Mouse (Mus musculus): ENCODE measurements around the gene Smarcd1. TPM values are rescaled to one million over a fixed set of nuclear protein-coding genes. Genes with fewer than 3 reads are reported as not detected.
A peak's percentile ranks its signal among the peaks of the same experiment; 100 is the strongest.
"Not testable (repeated sequence)": the region's sequence is repeated elsewhere in the genome, so short reads cannot be mapped to it uniquely, and the experiment has no call there.

Gene Smarcd1
- polyA plus RNA-seq, 1 experiment from 2014 or later, result 73.1 TPM

- Histone ChIP-seq H3K36me3 (peaks cover 40% of the 10 kb centered on the region), H3K27ac (peak within 1 kb of the TSS; percentile 91), H3K4me1 (peaks cover 23% of the 10 kb centered on the region), H3K9ac (peak within 1 kb of the TSS; percentile 94), H3K4me3 (peak within 1 kb of the TSS; percentile 96), H3K4me2 (peak within 1 kb of the TSS; percentile 65), H3K27me3 (no peaks in the 10 kb centered on the region), H3K9me3 (0 out of 2 replicates have a peak, but pooled peaks cover 4% of the 10 kb centered on the region)
- WGBS, result under 1% methylated on average over 68 of the region's 68 CpGs
- peak; percentile 94 for ATAC-seq (ENCODE audit: insufficient number of reproducible peaks, insufficient read depth, low FRiP score, low TSS enrichment, low read depth)
Measured at GRCm38 (mm10) chr15:99725341-99726155, 23.6 kb downstream of the Smarcd1 start, which contains the start of gene Cox14. TSS of gene Cox14 (plus strand) at chr15:99725618.

- Histone ChIP-seq H3K9me3 (0 out of 2 replicates have a peak, but pooled peaks cover 4% of the 10 kb centered on the region), H3K36me3 (peaks cover 47% of the 10 kb centered on the region), H3K27ac (no peak overlapping the region), H3K4me1 (peaks cover 23% of the 10 kb centered on the region), H3K4me2 (peak overlapping the region; percentile 65), H3K27me3 (no peaks in the 10 kb centered on the region), H3K4me3 (peak overlapping the region; percentile 96), H3K9ac (peak overlapping the region; percentile 94)
- ATAC-seq (ENCODE audit: insufficient number of reproducible peaks, insufficient read depth, low FRiP score, low TSS enrichment, low read depth), result no peak
- WGBS, result 73% methylated on average over 2 of the region's 2 CpGs
Measured at GRCm38 (mm10) chr15:99726549-99726948, 24.6 kb downstream of the Smarcd1 start.

- Histone ChIP-seq H3K4me1 (peaks cover 23% of the 10 kb centered on the region), H3K36me3 (peaks cover 47% of the 10 kb centered on the region)
- not testable (repeated sequence) for H3K27me3 ChIP-seq; H3K9ac ChIP-seq; ATAC-seq (ENCODE audit: insufficient number of reproducible peaks, insufficient read depth, low FRiP score, low TSS enrichment, low read depth); H3K4me2 ChIP-seq; H3K27ac ChIP-seq; H3K9me3 ChIP-seq; H3K4me3 ChIP-seq
- WGBS, result 93% methylated on average over 4 of the region's 5 CpGs
Measured at GRCm38 (mm10) chr15:99727039-99727438, 25.1 kb downstream of the Smarcd1 start.

GRCm38 (mm10) chr15:99727525-99727924 lies 25.6 kb downstream of the Smarcd1 start:
- no peak for ATAC-seq (ENCODE audit: insufficient number of reproducible peaks, insufficient read depth, low FRiP score, low TSS enrichment, low read depth)
- 94% methylated on average over 12 of the region's 12 CpGs for WGBS
- H3K4me3 ChIP-seq, result no peak overlapping the region

GRCm38 (mm10) chr15:99728211-99728610 lies 26.3 kb downstream of the Smarcd1 start:
- 0 out of 2 replicates have a peak, but pooled peaks cover 4% of the 10 kb centered on the region for H3K9me3 ChIP-seq
- H3K4me1 ChIP-seq, result peaks cover 22% of the 10 kb centered on the region
- H3K27me3 ChIP-seq, result no peaks in the 10 kb centered on the region
- no peak overlapping the region for H3K4me2 ChIP-seq
- H3K27ac ChIP-seq, result no peak overlapping the region
- H3K9ac ChIP-seq, result no peak overlapping the region
- WGBS, result 95% methylated on average over 5 of the region's 5 CpGs
- no peak for ATAC-seq (ENCODE audit: insufficient number of reproducible peaks, insufficient read depth, low FRiP score, low TSS enrichment, low read depth)
- peaks cover 52% of the 10 kb centered on the region for H3K36me3 ChIP-seq
- no peak overlapping the region for H3K4me3 ChIP-seq

More at GRCm38 (mm10) chr15:99727525-99727924, 25.6 kb downstream of the Smarcd1 start:
- H3K4me1 ChIP-seq, result peaks cover 23% of the 10 kb centered on the region
- H3K27ac ChIP-seq, result no peak overlapping the region
- no peak overlapping the region for H3K9ac ChIP-seq
- H3K36me3 ChIP-seq, result peaks cover 47% of the 10 kb centered on the region
- no peaks in the 10 kb centered on the region for H3K27me3 ChIP-seq
- H3K4me2 ChIP-seq, result no peak overlapping the region
- 0 out of 2 replicates have a peak, but pooled peaks cover 4% of the 10 kb centered on the region for H3K9me3 ChIP-seq

GRCm38 (mm10) chr15:99729056-99729783 lies 27.3 kb downstream of the Smarcd1 start:
- no peak overlapping the region for H3K4me3 ChIP-seq
- H3K4me2 ChIP-seq, result no peak overlapping the region
- 95% methylated on average over 3 of the region's 4 CpGs for WGBS
- no peak for ATAC-seq (ENCODE audit: insufficient number of reproducible peaks, insufficient read depth, low FRiP score, low TSS enrichment, low read depth)
- H3K27ac ChIP-seq, result no peak overlapping the region
- no peaks in the 10 kb centered on the region for H3K27me3 ChIP-seq
- peaks cover 12% of the 10 kb centered on the region for H3K4me1 ChIP-seq
- peaks cover 58% of the 10 kb centered on the region for H3K36me3 ChIP-seq
- 0 out of 2 replicates have a peak, but pooled peaks cover 4% of the 10 kb centered on the region for H3K9me3 ChIP-seq
- no peak overlapping the region for H3K9ac ChIP-seq

- no peaks in the 10 kb centered on the region for H3K27me3 ChIP-seq
- WGBS, result 95% methylated on average over 2 of the region's 2 CpGs
- no peak overlapping the region for H3K4me3 ChIP-seq
- H3K4me2 ChIP-seq, result no peak overlapping the region
- H3K9ac ChIP-seq, result no peak overlapping the region
- 0 out of 2 replicates have a peak, but pooled peaks cover 4% of the 10 kb centered on the region for H3K9me3 ChIP-seq
- no peak for ATAC-seq (ENCODE audit: insufficient number of reproducible peaks, insufficient read depth, low FRiP score, low TSS enrichment, low read depth)
- no peak overlapping the region for H3K27ac ChIP-seq
- peaks cover 5% of the 10 kb centered on the region for H3K4me1 ChIP-seq
- peaks cover 75% of the 10 kb centered on the region for H3K36me3 ChIP-seq
Measured at GRCm38 (mm10) chr15:99731167-99731566, 29.2 kb downstream of the Smarcd1 start.

- no peak overlapping the region for H3K4me2 ChIP-seq
- H3K27me3 ChIP-seq, result no peaks in the 10 kb centered on the region
- ATAC-seq (ENCODE audit: insufficient number of reproducible peaks, insufficient read depth, low FRiP score, low TSS enrichment, low read depth), result no peak
- 0 out of 2 replicates have a peak, but pooled peaks cover 4% of the 10 kb centered on the region for H3K9me3 ChIP-seq
- H3K4me1 ChIP-seq, result peaks cover under 1% of the 10 kb centered on the region
- no peak overlapping the region for H3K27ac ChIP-seq
- H3K36me3 ChIP-seq, result peaks cover 81% of the 10 kb centered on the region
- WGBS, result 91% methylated on average over 3 of the region's 3 CpGs
- no peak overlapping the region for H3K4me3 ChIP-seq
- no peak overlapping the region for H3K9ac ChIP-seq
Measured at GRCm38 (mm10) chr15:99731678-99732077, 29.7 kb downstream of the Smarcd1 start.

GRCm38 (mm10) chr15:99733186-99733585 lies 31.3 kb downstream of the Smarcd1 start:
- ATAC-seq (ENCODE audit: insufficient number of reproducible peaks, insufficient read depth, low FRiP score, low TSS enrichment, low read depth), result no peak
- Histone ChIP-seq H3K9me3 (0 out of 2 replicates have a peak, but pooled peaks cover 4% of the 10 kb centered on the region), H3K9ac (no peak overlapping the region), H3K27ac (no peak overlapping the region), H3K27me3 (no peaks in the 10 kb centered on the region), H3K4me3 (no peak overlapping the region), H3K36me3 (peaks cover 87% of the 10 kb centered on the region), H3K4me1 (no peaks in the 10 kb centered on the region), H3K4me2 (no peak overlapping the region)
- 93% methylated on average over 5 of the region's 5 CpGs for WGBS

- Histone ChIP-seq H3K9me3 (no peaks in the 10 kb centered on the region), H3K27ac (no peak overlapping the region), H3K4me3 (no peak overlapping the region), H3K4me1 (no peaks in the 10 kb centered on the region), H3K27me3 (no peaks in the 10 kb centered on the region), H3K9ac (no peak overlapping the region), H3K36me3 (peaks cover 89% of the 10 kb centered on the region), H3K4me2 (no peak overlapping the region)
- ATAC-seq (ENCODE audit: insufficient number of reproducible peaks, insufficient read depth, low FRiP score, low TSS enrichment, low read depth), result no peak
- WGBS, result 93% methylated on average over 2 of the region's 2 CpGs
Measured at GRCm38 (mm10) chr15:99735631-99736030, 33.7 kb downstream of the Smarcd1 start.

- H3K36me3 ChIP-seq, result peaks cover 90% of the 10 kb centered on the region
- WGBS, result 89% methylated on average over 11 of the region's 11 CpGs
Measured at GRCm38 (mm10) chr15:99736675-99737074, 34.7 kb downstream of the Smarcd1 start.

More at GRCm38 (mm10) chr15:99736675-99737074, 34.7 kb downstream of the Smarcd1 start:
- Histone ChIP-seq H3K9me3 (no peaks in the 10 kb centered on the region), H3K27ac (no peak overlapping the region), H3K4me3 (no peak overlapping the region), H3K27me3 (no peaks in the 10 kb centered on the region), H3K4me2 (no peak overlapping the region), H3K9ac (no peak overlapping the region), H3K4me1 (no peaks in the 10 kb centered on the region)
- no peak for ATAC-seq (ENCODE audit: insufficient number of reproducible peaks, insufficient read depth, low FRiP score, low TSS enrichment, low read depth)
